Mouse (Mus musculus) heart, embryonic 12.5 days (tissue): ENCODE data around the gene Arcn1. TPM values are rescaled to one million over a fixed set of nuclear protein-coding genes. Genes with fewer than 3 reads are reported as not detected.

Source experiments
- ATAC-seq: fragments of 200-750 bp; cut with Nextera tagmentation; 2 replicates; pipeline ENCODE4 v1.8.0; 2017; ENCODE audit warnings: moderate TSS enrichment, moderate library complexity; ENCODE audit not compliant: insufficient number of reproducible peaks, low FRiP score
- H3K27ac ChIP-seq: fragments of 300-500 bp; sonication (generic); 2 replicates; pipeline ENCODE4 v1.5.1; 2016; ENCODE audit warnings: mild to moderate bottlenecking, moderate library complexity; ENCODE audit not compliant: poor library complexity, severe bottlenecking
- H3K27me3 ChIP-seq: fragments of 300-500 bp; sonication (generic); replicated peaks from 2 replicates; pipeline ENCODE4 v1.6.1; 2016; ENCODE audit warnings: mild to moderate bottlenecking, moderate library complexity
- H3K36me3 ChIP-seq: fragments of 300-500 bp; sonication (generic); 2 replicates; pipeline ENCODE4 v1.6.1; 2016; ENCODE audit warnings: mild to moderate bottlenecking, moderate library complexity
- H3K4me1 ChIP-seq: fragments of 300-500 bp; sonication (generic); replicated peaks from 2 replicates; pipeline ENCODE4 v1.6.1; 2016; ENCODE audit warnings: mild to moderate bottlenecking
- H3K4me2 ChIP-seq: fragments of 300-500 bp; sonication (generic); 2 replicates; pipeline ENCODE4 v1.6.1; 2016; ENCODE audit warnings: mild to moderate bottlenecking, moderate library complexity
- H3K4me3 ChIP-seq: fragments of 300-500 bp; sonication (generic); 2 replicates; pipeline ENCODE4 v1.5.1; 2016; ENCODE audit warnings: mild to moderate bottlenecking
- H3K9ac ChIP-seq: fragments of 300-500 bp; sonication (generic); 2 replicates; pipeline ENCODE4 v1.6.1; 2016; ENCODE audit warnings: mild to moderate bottlenecking, moderate library complexity
- H3K9me3 ChIP-seq: fragments of 300-500 bp; sonication (generic); replicated peaks from 2 replicates; pipeline ENCODE4 v1.6.1; 2016; ENCODE audit warnings: mild to moderate bottlenecking, moderate library complexity
- WGBS: fragments of 180-500 bp; shearing (Covaris S2); methylation state at CpG from one replicate; pipeline ENCODE4 v1.1.7; 2016; 5-methylcytosine and 5-hydroxymethylcytosine counted together
- polyA plus RNA-seq: library from polyadenylated mRNA; unstranded; fragments of >200 nt; fragmentation: Nextera tagmentation; extraction: Ambion mirVana; gene quantifications from 2 replicates; pipeline ENCODE4 v1.2.1, GENCODE M21; 2016

Arcn1 gene
- 151 and 160 TPM in 2 replicates for polyA plus RNA-seq

DNA sequence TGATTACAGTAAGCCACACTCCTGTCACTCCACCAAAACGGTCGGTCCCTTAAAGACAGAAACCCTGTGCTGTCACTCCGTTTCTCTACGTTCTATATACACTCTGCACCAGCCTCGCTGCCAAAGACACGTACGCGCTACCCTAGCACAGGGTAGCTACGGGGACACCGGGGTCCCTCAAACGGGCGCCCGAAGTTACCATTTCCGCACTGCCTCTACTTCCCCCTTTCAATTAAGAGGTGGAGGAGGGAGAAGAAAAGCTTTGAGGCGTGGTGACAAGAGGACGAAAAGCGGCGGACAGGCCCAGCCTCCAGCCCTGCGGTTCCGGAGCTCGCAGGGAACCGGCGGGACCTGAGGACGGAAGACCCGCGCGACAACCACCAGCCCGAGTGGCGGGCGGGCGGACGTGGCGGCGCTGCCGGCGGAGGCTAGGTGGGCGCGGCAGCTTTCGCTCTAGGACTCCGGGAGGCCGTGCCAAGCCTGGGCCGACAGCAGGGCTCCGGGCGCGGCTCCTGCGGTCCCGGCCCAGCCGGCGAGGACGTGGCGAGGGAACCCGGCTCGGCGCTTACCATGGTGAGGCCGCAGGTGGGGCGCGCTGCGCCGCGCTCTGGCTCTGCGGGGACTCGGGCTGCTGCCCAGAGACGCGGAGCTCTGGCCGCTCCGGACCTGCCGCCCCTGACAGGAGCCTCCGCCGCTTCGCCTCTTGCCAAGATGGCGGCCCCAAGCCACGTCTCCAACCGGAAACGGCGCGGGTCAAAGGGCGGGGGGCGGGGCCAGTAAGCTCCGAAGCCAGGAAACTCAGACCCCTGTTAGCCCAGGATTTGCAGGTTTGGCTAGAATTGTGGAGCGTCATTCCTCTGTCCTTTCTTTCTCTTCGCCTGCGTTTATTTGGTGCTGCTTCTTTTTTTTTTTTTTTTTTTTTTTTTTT is at the start of gene Arcn1, which contains the start of gene Ift46:
TSS of gene Arcn1 (minus strand) at position 745 of the 928 bp plus-strand sequence.
TSS of gene Ift46 (plus strand) at position 808 of the 928 bp plus-strand sequence.
- ATAC-seq = peak; percentile 89
- Histone ChIP-seq H3K9me3 (no peaks in the 10 kb centered on the region), H3K4me2 (peak within 1 kb of the TSS; percentile 80), H3K4me3 (peak within 1 kb of the TSS; percentile 85), H3K27me3 (no peaks in the 10 kb centered on the region), H3K36me3 (no peaks in the 10 kb centered on the region), H3K27ac (peak within 1 kb of the TSS; percentile 96), H3K9ac (peak within 1 kb of the TSS; percentile 98), H3K4me1 (peaks cover 21% of the 10 kb centered on the region)
- 0% methylated on average over 77 of the region's 82 CpGs for WGBS

DNA sequence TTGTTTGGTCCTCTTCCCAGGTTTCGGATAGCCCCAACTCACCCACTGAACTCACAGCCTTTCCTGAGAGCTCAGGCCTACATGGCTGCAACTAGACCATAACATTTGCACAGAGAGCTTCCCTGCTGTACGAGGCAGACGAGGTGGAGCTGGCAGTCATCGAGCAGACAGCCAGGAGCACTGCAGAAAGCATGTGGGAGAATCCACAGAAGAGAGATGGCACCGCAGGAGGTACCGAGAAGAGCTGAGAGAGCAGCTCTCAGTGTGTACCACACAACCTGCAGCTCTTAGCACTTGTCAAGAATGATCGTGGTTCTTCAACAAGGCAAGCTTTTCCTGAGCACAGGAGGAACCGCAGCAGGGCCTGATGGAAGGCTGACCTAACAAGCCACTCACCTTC is 46.5 kb upstream of the Arcn1 start:
- no peak overlapping the region for H3K27ac ChIP-seq
- no peaks in the 10 kb centered on the region for H3K27me3 ChIP-seq
- ATAC-seq = no peak
- H3K4me1 ChIP-seq = no peaks in the 10 kb centered on the region
- no peak overlapping the region for H3K9ac ChIP-seq
- no peaks in the 10 kb centered on the region for H3K9me3 ChIP-seq
- peaks cover 95% of the 10 kb centered on the region for H3K36me3 ChIP-seq
- no peak overlapping the region for H3K4me2 ChIP-seq
- 90% methylated on average over 8 of the region's 8 CpGs for WGBS
- no peak overlapping the region for H3K4me3 ChIP-seq

DNA sequence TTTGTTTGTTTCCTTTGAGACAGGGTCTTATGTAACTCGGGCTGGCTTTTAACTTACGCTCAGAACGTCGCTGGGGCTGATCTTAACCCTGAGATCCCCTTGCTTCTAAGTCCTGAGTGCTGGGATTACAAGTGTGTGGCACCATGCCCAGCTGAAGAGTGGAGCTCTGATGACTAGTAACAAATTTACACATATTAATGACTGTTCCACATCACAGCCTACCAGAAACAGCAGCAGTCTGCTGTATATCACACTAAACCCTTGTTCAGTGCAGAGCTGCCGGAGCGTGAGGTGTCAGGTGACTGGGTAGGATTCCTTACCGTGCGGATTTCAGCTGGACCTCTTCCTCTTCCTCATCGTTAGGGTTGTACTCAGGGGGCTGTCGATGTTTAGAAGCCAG is 42.7 kb upstream of the Arcn1 start:
- Histone ChIP-seq H3K4me1 (no peaks in the 10 kb centered on the region), H3K27me3 (no peaks in the 10 kb centered on the region), H3K9me3 (no peaks in the 10 kb centered on the region), H3K4me2 (no peak overlapping the region), H3K4me3 (no peak overlapping the region), H3K27ac (no peak overlapping the region), H3K9ac (no peak overlapping the region), H3K36me3 (peaks cover 93% of the 10 kb centered on the region)
- ATAC-seq = no peak
- 87% methylated on average over 10 of the region's 10 CpGs for WGBS

DNA sequence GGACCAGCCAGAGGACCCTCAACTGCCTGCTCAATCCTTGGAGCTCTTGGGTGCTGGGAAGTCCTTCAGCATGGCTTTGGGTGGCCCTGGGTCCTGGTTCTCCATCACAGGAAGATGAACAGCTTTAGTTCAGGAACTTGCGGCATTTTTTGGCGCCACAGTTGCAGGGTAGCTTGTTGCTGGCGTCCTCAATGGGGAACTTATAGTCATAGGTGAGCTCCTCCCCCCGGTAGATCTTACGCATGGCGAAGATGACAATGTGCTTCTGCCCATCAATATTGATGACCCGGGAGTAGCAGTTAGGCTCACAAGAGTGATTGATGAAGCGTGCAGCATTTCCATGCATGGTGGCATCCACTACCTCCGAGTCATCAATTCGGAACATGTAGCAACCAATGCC is 40.1 kb upstream of the Arcn1 start:
- Histone ChIP-seq H3K9me3 (no peaks in the 10 kb centered on the region), H3K4me3 (no peak overlapping the region), H3K4me1 (no peaks in the 10 kb centered on the region), H3K36me3 (peaks cover 76% of the 10 kb centered on the region), H3K27ac (no peak overlapping the region), H3K27me3 (no peaks in the 10 kb centered on the region), H3K9ac (no peak overlapping the region), H3K4me2 (no peak overlapping the region)
- WGBS = 93% methylated on average over 10 of the region's 10 CpGs
- ATAC-seq = no peak

DNA sequence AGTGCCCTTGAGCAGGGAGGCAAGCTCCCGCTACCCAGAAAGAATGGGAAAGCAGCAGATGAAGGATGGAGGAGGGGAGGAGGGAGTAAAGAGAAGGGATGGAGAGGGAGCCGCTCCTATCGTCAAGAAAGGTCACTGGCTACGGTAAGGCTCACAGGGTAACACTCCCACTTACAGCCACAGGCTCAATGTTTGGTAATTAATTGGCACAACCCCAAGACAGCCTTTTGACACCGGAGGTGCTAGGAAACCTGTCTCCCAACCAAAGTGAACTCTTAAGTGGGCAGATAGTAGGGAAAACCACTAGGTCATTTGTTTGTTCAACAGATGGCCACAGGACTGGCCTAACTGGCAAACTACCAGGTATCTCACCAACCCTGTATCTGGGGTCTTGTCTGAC is 39.5 kb upstream of the Arcn1 start:
- Histone ChIP-seq H3K4me3 (no peak overlapping the region), H3K27me3 (no peaks in the 10 kb centered on the region), H3K27ac (no peak overlapping the region), H3K4me1 (no peaks in the 10 kb centered on the region), H3K9me3 (no peaks in the 10 kb centered on the region), H3K4me2 (no peak overlapping the region), H3K9ac (no peak overlapping the region), H3K36me3 (peaks cover 71% of the 10 kb centered on the region)
- 75% methylated on average over 5 of the region's 5 CpGs for WGBS
- no peak for ATAC-seq

DNA sequence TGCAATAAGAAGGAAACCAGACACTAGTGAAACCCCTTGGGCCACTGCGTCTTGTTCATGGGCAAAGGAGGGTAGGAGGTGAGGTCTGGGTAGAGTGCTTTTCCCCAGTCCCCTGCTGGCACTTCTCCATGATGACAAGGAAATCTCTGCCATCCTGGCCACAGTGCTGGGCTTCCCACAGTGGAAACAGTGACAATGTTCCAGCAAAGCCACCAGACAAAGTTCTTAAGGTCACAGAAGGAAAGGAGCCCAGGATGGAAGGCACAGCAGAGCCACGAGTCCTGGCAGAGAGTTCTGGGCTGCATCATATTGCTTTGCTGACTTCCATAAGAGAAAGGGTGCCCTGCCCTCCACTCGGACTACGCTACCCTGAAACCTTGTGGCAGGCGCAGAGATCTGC is 37.9 kb upstream of the Arcn1 start:
- ATAC-seq = no peak
- Histone ChIP-seq H3K9me3 (no peaks in the 10 kb centered on the region), H3K36me3 (peaks cover 58% of the 10 kb centered on the region), H3K27me3 (peaks cover 8% of the 10 kb centered on the region; the same call in 1 of the 2 replicates), H3K9ac (no peak overlapping the region), H3K4me1 (no peaks in the 10 kb centered on the region), H3K27ac (no peak overlapping the region), H3K4me3 (no peak overlapping the region), H3K4me2 (no peak overlapping the region)
- 88% methylated on average over 5 of the region's 5 CpGs for WGBS

DNA sequence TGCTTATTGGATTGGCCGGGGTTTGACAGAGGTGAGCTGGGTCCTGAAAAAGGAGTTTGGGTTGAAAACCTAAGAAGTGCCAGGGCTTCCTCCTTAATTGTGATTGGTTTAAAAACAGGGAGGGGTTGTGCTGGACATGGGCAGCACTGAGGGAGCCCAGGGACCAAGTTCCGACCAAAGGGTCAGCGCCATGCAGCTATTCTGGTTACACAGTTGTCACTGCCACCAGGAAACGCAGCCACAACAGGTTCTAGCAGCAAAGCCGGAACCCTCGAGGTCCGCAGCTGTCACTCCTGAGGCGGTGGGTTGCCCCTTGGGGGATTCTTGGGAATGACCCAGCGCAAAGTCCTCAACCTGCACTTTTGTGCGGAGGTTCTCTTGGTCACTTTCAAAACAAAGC is 37.0 kb upstream of the Arcn1 start:
- H3K27me3 ChIP-seq = peaks cover 8% of the 10 kb centered on the region; the same call in 1 of the 2 replicates
- H3K4me3 ChIP-seq = no peak overlapping the region
- no peak for ATAC-seq
- no peak overlapping the region for H3K9ac ChIP-seq
- no peaks in the 10 kb centered on the region for H3K9me3 ChIP-seq
- H3K4me2 ChIP-seq = no peak overlapping the region
- no peak overlapping the region for H3K27ac ChIP-seq
- WGBS = 90% methylated on average over 10 of the region's 10 CpGs
- peaks cover 5% of the 10 kb centered on the region for H3K4me1 ChIP-seq
- peaks cover 50% of the 10 kb centered on the region for H3K36me3 ChIP-seq

DNA sequence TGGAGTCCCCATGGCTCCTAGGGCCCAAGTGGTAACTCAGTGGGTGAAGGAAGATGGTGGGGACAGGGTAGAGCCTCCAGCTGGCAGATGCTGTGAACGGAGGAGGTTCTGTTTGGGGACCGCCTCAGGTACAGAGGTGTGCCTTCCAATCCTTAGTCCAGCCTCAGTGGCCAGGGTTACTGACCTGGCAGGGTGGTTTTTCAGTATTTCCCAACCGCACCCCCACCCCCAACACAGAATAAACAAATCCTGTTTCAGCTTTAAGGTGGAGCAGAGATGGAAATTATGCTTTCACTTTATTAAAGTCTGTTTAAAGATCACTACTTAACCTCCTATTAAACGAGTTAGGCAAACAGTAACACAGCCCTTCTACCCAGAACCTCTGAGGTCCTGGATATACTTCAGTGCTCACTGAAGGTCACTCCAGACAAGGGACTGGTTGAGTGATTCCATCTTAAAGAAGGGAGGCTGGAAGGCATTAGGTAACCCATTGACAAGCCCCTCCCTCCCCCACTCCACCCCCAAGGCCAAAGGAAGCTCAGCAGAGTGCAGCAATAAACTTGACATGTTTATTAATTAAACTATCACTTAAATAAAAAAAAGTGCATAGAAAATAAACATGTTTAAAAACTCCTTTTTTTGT is 35.3 kb upstream of the Arcn1 start, which contains the start of gene Ttc36:
TSS of gene Ttc36 (minus strand) at position 265 of the 643 bp plus-strand sequence.
- ATAC-seq = no peak
- Histone ChIP-seq H3K36me3 (peaks cover 32% of the 10 kb centered on the region), H3K4me3 (no peak within 1 kb of the TSS), H3K27me3 (peaks cover 17% of the 10 kb centered on the region), H3K27ac (no peak within 1 kb of the TSS), H3K4me1 (peaks cover 13% of the 10 kb centered on the region), H3K4me2 (no peak within 1 kb of the TSS), H3K9me3 (no peaks in the 10 kb centered on the region), H3K9ac (no peak within 1 kb of the TSS)
- WGBS = 77% methylated on average over 4 of the region's 4 CpGs

DNA sequence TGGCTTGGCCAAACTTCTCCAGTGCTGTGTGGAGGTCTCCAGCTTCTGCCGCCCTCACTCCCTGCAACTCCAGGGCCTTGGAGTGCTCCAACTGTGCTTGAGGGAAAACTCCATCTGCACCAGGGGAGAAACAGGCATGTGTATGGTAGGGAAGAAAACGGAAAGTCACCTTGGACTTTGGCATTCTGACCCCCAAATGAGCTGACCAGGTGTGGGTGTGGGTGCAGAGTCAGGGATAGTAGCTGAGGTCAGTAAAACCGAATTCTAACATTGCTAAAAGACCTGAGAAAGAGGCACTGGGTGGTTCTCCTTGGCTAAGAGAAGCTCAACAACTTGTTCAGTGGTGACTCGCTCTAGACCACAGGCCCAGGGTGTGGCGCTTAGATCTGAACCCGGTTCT is 34.0 kb upstream of the Arcn1 start:
- Histone ChIP-seq H3K4me2 (no peak overlapping the region), H3K9me3 (no peaks in the 10 kb centered on the region), H3K27ac (no peak overlapping the region), H3K4me1 (peaks cover 13% of the 10 kb centered on the region), H3K27me3 (peaks cover 28% of the 10 kb centered on the region), H3K4me3 (no peak overlapping the region), H3K36me3 (peaks cover 20% of the 10 kb centered on the region), H3K9ac (no peak overlapping the region)
- no peak for ATAC-seq
- WGBS = 79% methylated on average over 6 of the region's 6 CpGs

DNA sequence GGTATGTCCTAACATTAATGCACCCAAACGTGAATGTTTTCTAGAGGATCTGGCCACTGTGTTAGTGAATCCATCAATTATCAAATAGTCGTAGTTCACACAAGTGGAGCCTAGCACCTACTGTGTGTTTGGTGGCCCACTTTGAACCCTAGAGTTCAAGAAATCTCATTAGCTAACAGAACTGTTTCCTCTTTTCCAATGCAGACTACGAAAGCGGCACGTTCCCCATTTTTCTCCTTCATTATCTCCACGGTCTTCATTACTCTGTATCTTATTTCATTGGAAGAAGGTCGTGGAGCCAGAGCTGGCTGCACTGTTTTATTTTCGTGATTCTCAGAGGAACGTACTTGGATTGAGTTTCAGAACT is 32.3 kb upstream of the Arcn1 start:
- Histone ChIP-seq H3K9me3 (no peaks in the 10 kb centered on the region), H3K27ac (no peak overlapping the region), H3K4me3 (peak overlapping the region; percentile 66), H3K4me1 (peaks cover 13% of the 10 kb centered on the region), H3K4me2 (peak overlapping the region; percentile 91), H3K27me3 (peaks cover 30% of the 10 kb centered on the region), H3K9ac (peak overlapping the region; percentile 77), H3K36me3 (peaks cover 4% of the 10 kb centered on the region)
- 45% methylated on average over 9 of the region's 9 CpGs for WGBS
- ATAC-seq = no peak
